Mouse (Mus musculus) hindbrain, embryonic 14.5 days (tissue): Measurements from ENCODE around the gene Itpkb. TPM values are rescaled to one million over a fixed set of nuclear protein-coding genes. Genes with fewer than 3 reads are reported as not detected.

ENCODE experiments used
- ATAC-seq: fragments of 200-750 bp; cut with Nextera tagmentation; 2 replicates; pipeline ENCODE4 v1.8.0; 2017; ENCODE audit warnings: moderate number of reproducible peaks, mild to moderate bottlenecking, moderate TSS enrichment, moderate library complexity; ENCODE audit not compliant: low FRiP score
- DNase-seq: peaks from one replicate; pipeline ENCODE4 v3.0.0-alpha.2; 2015; ENCODE audit warnings: low spot score
- H3K27ac ChIP-seq: fragments of 300-500 bp; sonication (generic); 2 replicates; pipeline ENCODE4 v1.5.1; 2014; ENCODE audit warnings: mild to moderate bottlenecking, moderate library complexity
- H3K27me3 ChIP-seq: fragments of 300-500 bp; sonication (generic); 2 replicates; pipeline ENCODE4 v1.6.1; 2014; ENCODE audit warnings: mild to moderate bottlenecking, low read length, mixed read lengths; ENCODE audit not compliant: control insufficient read depth, insufficient read depth
- H3K36me3 ChIP-seq: fragments of 300-500 bp; sonication (generic); replicated peaks from 2 replicates; pipeline ENCODE4 v1.6.1; 2014; ENCODE audit not compliant: control insufficient read depth, insufficient read depth
- H3K4me1 ChIP-seq: fragments of 300-500 bp; sonication (generic); replicated peaks from 2 replicates; pipeline ENCODE4 v1.6.1; 2014; ENCODE audit warnings: antibody characterized with exemption, low read length, mixed read lengths; ENCODE audit not compliant: control insufficient read depth, insufficient read depth
- H3K4me2 ChIP-seq: fragments of 300-500 bp; sonication (generic); replicated peaks from 2 replicates; pipeline ENCODE4 v1.6.1; 2014; ENCODE audit warnings: mild to moderate bottlenecking, moderate library complexity
- H3K4me3 ChIP-seq: fragments of 300-500 bp; sonication (generic); replicated peaks from 2 replicates; pipeline ENCODE4 v1.5.1; 2014; ENCODE audit warnings: mild to moderate bottlenecking, low read length
- H3K9ac ChIP-seq: fragments of 300-500 bp; sonication (generic); 2 replicates; pipeline ENCODE4 v1.6.1; 2014
- H3K9me3 ChIP-seq: fragments of 300-500 bp; sonication (generic); 2 replicates; pipeline ENCODE4 v1.6.1; 2016; ENCODE audit warnings: low read length; ENCODE audit not compliant: control insufficient read depth
- whole genome bisulfite sequencing: fragments of 180-500 bp; shearing (Covaris S2); extraction: QIAGEN DNeasy Blood & Tissue Kit; methylation state at CpG from one replicate; pipeline ENCODE4 v1.1.7; 2014; 5-methylcytosine and 5-hydroxymethylcytosine counted together
- polyA plus RNA-seq: library from polyadenylated mRNA; unstranded; fragments of >200 nt; fragmentation: Nextera tagmentation; extraction: Ambion mirVana; gene quantifications from 2 replicates; pipeline ENCODE4 v1.2.1, GENCODE M21; 2014

The Itpkb gene
- polyA plus RNA-seq, 1 experiment from 2014 or later: 3.0 TPM

DNA sequence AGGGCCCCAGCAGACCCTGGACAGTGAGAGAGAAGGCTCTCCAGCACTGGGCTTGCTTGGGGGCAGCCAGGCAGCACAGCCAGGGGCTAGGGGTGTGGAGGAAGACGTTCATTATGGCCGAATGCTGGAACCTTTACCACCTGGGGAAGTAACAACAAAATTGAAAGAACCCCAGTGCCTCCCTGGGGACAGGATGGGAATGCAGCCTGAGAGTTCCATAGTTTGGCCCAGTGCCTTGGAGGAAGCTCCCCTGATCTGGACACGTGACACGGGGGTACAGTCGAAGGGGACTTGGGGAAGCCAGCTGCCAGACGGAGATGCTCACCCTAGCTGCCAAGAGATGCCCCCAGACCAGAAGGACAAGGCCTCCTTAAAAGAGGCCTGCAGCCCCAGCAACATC is 3.3 kb downstream of the Itpkb start:
- Histone ChIP-seq H3K9me3 (no peaks in the 10 kb centered on the region), H3K9ac (no peak overlapping the region), H3K27me3 (peaks cover 26% of the 10 kb centered on the region), H3K27ac (no peak overlapping the region), H3K4me1 (peaks cover 28% of the 10 kb centered on the region), H3K36me3 (no peaks in the 10 kb centered on the region), H3K4me2 (peak overlapping the region; percentile 97), H3K4me3 (no peak overlapping the region)
- DNase-seq: no peak
- WGBS: 27% methylated on average over 6 of the region's 6 CpGs
- no peak for ATAC-seq

DNA sequence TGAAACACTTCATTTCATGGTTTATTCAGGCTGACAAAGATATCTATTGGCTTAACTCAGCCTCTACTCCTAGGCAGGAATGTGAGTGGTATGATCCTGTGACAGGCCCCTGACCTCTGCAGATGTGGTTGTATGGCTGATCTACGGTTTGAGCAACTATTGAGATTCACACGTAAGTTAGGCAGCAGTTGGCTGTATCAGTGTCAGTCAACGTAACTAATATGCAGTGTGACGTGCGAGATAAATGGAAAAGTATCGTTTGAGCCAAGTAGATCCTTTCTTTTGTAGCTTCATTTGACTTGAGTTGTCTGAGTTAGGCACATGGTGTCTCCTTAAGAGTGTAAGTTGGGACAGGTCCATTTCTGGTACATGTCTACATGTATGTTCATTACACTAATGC is 4.3 kb downstream of the Itpkb start:
- Histone ChIP-seq H3K4me2 (peak overlapping the region; percentile 97), H3K27me3 (peaks cover 23% of the 10 kb centered on the region), H3K9me3 (no peaks in the 10 kb centered on the region), H3K4me3 (no peak overlapping the region), H3K4me1 (peaks cover 28% of the 10 kb centered on the region), H3K27ac (no peak overlapping the region), H3K9ac (no peak overlapping the region), H3K36me3 (no peaks in the 10 kb centered on the region)
- no peak for DNase-seq
- WGBS: 83% methylated on average over 6 of the region's 6 CpGs
- no peak for ATAC-seq

DNA sequence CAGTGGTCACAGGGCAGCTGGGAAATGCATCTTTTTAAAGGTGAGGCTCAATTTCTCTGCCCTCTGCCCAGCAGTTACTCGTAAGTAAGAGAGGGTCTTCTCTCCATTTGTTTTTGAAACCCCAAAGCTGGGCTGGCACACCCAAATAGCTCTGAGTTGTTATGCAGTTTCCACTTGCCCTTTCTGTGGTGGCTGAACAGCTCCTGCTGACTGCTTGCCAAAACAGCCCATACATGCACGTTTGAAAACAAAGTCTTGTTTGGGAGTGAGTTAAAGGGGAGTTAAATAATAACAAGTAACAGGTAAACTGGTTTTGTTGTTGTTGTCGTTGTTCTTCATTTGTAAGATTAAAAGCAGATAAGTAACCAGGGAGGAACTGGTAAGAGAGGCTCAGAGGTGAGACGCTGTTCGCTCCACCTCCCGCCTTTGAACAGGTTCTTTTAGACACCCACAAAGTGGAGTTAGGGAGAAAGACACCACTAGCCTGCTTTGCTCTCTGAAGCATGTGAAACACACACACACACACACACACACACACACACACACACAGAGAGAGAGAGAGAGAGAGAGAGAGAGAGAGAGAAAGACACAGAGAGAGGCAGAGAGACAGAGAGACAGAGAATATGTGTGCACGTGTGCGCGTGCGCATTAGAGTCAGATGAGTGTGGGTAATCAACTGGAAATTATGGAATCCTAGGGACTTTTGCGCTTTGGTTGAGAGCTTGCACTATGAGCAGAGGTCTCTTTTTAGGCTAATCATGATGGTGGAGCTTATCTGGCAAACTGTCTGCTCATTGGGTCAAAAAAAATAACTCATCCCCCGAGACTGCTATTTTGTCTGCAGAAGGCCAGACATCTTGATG is 5.5 kb downstream of the Itpkb start:
- H3K9ac ChIP-seq: no peak overlapping the region
- ATAC-seq (no peak), DNase-seq (no peak)
- 73% methylated on average over 12 of the region's 12 CpGs for WGBS
- H3K4me1 ChIP-seq: peaks cover 26% of the 10 kb centered on the region
- H3K27me3 ChIP-seq: peaks cover 18% of the 10 kb centered on the region; the same call in 1 of the 2 replicates
- H3K36me3 ChIP-seq: no peaks in the 10 kb centered on the region
- no peaks in the 10 kb centered on the region for H3K9me3 ChIP-seq
- H3K4me3 ChIP-seq: no peak overlapping the region
- H3K27ac ChIP-seq: no peak overlapping the region
- peak overlapping the region; percentile 97; the same call in 1 of the 2 replicates for H3K4me2 ChIP-seq

DNA sequence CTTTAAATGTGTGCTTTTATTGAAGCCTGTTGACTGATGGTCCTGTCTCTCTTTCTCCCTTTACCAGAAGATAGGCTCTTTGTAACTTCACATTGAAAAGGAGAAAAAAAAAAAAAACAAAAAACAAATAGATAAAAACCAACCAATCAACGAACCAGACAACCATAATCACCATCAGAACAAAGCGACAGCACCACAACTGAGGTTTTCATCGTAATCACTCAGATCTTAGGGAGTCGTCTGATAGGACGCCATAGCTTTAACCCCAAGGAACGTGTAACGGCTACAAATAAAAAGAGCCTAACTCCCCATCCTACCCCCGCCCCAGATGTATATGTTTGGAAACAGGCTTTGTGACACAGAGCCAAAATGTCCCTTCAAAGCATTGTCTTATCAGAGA is 8.1 kb downstream of the Itpkb start:
- WGBS: 89% methylated on average over 8 of the region's 8 CpGs
- no peak for DNase-seq
- no peaks in the 10 kb centered on the region for H3K9me3 ChIP-seq
- peaks cover 6% of the 10 kb centered on the region; the same call in 1 of the 2 replicates for H3K4me1 ChIP-seq
- no peak overlapping the region for H3K9ac ChIP-seq
- ATAC-seq: no peak
- H3K4me2 ChIP-seq: no peak overlapping the region
- no peak overlapping the region for H3K4me3 ChIP-seq
- H3K27me3 ChIP-seq: peaks cover 17% of the 10 kb centered on the region; the same call in 1 of the 2 replicates
- H3K27ac ChIP-seq: no peak overlapping the region
- no peaks in the 10 kb centered on the region for H3K36me3 ChIP-seq

DNA sequence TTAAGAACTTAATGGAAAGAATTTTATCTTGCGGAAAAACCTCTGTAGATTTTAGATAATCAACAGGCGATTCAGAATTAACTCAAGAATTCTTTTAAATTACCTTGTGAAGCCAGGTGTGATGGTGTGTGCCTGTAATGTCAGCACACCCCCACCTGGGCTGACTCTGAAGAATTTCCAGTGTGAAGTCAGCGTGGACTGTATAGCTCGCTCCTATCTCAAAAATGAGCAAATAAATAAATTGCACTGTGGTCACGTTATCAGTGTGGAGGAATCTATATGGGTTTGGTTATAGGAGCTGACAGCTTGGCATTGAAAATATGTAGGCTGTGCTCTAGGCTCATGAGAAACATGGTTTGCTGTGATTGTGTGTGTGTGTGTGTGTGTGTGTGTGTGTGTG is 8.9 kb downstream of the Itpkb start:
- H3K9ac ChIP-seq: no peak overlapping the region
- H3K9me3 ChIP-seq: no peaks in the 10 kb centered on the region
- H3K4me2 ChIP-seq: no peak overlapping the region
- H3K27ac ChIP-seq: no peak overlapping the region
- no peak for DNase-seq
- peaks cover 10% of the 10 kb centered on the region for H3K4me1 ChIP-seq
- no peak for ATAC-seq
- 0 out of 2 replicates have a peak, but pooled peaks cover 10% of the 10 kb centered on the region for H3K27me3 ChIP-seq
- 92% methylated on average over 5 of the region's 5 CpGs for WGBS
- H3K36me3 ChIP-seq: no peaks in the 10 kb centered on the region
- no peak overlapping the region for H3K4me3 ChIP-seq

DNA sequence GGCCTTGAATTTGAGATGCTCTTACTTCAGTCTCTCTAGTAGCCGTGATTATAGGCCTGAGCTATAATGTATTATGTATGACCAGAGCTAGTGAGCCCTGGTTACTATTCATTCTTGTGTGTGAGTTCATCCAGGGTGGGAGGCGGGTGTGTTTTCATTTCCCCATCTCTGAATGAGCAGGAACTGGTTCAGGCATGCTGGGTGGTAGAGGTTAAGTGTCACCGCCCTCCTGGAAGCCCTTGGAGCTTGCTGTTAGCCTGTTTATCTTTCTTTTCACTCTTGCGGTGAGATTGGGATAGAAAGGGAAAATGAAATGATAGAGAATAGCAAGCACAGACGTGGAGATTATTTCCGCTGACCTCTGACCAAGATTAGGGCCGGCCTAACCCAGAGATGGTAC is 12.7 kb downstream of the Itpkb start:
- Histone ChIP-seq H3K9me3 (no peaks in the 10 kb centered on the region), H3K27ac (no peak overlapping the region)
- WGBS: 74% methylated on average over 7 of the region's 7 CpGs

DNA sequence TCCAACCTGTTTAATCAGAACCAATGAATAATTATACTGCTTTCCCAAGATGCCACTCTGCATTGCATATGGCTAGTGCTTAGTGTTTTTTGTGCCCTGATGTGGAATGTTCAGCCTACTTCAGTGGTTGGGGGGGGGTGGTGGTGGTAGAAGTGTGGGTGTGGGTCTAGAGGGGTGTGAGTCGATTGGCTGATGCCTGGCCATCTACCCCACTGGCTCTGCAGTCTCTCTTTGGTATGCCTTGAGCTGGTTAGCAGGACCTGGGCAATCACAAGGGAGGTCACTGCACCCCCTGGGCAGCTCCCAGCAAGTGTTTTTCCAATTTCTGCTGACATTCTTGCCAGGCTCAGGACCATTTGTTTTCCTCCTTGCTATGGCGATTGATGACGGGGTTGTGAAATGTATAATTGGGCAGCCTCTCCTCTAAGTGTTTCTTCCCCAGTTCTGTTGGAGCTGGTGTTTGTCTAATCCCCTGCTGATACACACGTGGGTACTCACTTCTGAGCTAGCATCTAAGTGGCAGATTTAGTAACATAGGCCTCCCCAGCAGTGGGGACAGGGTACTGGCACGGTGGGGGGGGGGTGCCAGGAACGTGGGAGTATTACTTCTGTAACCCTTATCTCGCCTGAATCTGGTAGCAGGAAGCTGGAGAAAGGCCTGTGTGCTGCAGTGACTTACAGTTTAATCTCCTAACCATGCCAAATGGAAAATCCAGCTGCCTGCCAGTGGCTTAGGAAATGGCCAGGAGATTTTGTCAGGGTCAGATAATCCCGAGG is 13.3 kb downstream of the Itpkb start:
- Histone ChIP-seq H3K27ac (no peak overlapping the region), H3K4me1 (peaks cover 9% of the 10 kb centered on the region; the same call in 1 of the 2 replicates), H3K4me3 (no peak overlapping the region), H3K27me3 (no peaks in the 10 kb centered on the region), H3K36me3 (no peaks in the 10 kb centered on the region), H3K4me2 (no peak overlapping the region), H3K9ac (no peak overlapping the region), H3K9me3 (no peaks in the 10 kb centered on the region)
- ATAC-seq (no peak), DNase-seq (no peak)
- WGBS: 53% methylated on average over 8 of the region's 8 CpGs

More for the DNA sequence above, 12.7 kb downstream of the Itpkb start:
- no peaks in the 10 kb centered on the region for H3K27me3 ChIP-seq
- no peak overlapping the region for H3K4me3 ChIP-seq
- peaks cover 9% of the 10 kb centered on the region; the same call in 1 of the 2 replicates for H3K4me1 ChIP-seq
- no peak overlapping the region for H3K4me2 ChIP-seq
- DNase-seq: no peak
- ATAC-seq: no peak
- H3K36me3 ChIP-seq: no peaks in the 10 kb centered on the region
- H3K9ac ChIP-seq: no peak overlapping the region

DNA sequence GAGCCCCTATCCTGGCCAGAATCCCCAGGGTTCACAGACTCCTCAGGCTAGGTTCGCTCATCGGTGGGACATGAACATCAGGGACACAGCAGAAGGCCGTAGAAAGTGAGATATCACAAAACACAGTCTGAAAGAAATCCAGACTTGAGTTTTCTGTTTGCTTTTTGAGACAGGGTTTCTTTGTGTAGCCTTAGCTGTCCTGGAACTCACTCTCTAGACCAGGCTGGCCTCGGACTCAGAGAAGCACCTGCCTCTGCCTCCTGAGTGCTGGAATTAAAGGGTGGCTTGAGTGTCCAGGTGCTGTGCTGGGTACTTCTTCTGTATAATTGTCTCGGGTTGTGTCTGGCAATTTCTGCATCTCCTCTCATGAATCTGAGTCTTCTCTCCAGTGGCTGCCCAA is 14.8 kb downstream of the Itpkb start:
- H3K9me3 ChIP-seq: no peaks in the 10 kb centered on the region
- DNase-seq: no peak
- no peaks in the 10 kb centered on the region for H3K27me3 ChIP-seq
- H3K4me3 ChIP-seq: no peak overlapping the region
- 88% methylated on average over 5 of the region's 5 CpGs for WGBS
- no peaks in the 10 kb centered on the region for H3K36me3 ChIP-seq
- H3K4me2 ChIP-seq: no peak overlapping the region
- no peak overlapping the region for H3K27ac ChIP-seq
- no peak for ATAC-seq
- peaks cover 9% of the 10 kb centered on the region; the same call in 1 of the 2 replicates for H3K4me1 ChIP-seq
- no peak overlapping the region for H3K9ac ChIP-seq

DNA sequence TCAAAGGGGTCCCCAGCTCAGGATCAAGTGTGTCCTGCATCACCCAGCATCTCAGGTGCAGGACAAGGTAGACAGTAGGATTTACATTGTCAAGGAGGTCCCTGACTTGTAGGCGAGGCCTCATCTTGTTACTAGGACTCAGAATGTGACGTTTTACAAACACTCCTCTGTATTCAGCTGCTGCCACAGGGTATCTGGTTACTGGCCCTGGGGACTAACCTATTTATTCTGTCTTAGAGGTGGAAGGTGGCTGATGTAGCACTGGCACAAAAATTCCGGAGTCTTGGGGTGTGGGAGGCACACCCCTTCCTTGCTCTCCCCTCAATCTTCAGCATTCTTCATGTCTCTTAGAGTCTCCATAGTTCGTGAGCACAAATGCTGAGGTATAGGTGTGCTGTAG is 16.8 kb downstream of the Itpkb start:
- Histone ChIP-seq H3K9me3 (no peaks in the 10 kb centered on the region), H3K4me3 (no peak overlapping the region), H3K4me2 (no peak overlapping the region), H3K27me3 (no peaks in the 10 kb centered on the region), H3K4me1 (peaks cover 12% of the 10 kb centered on the region; the same call in 1 of the 2 replicates), H3K27ac (no peak overlapping the region), H3K36me3 (no peaks in the 10 kb centered on the region), H3K9ac (no peak overlapping the region)
- ATAC-seq (no peak), DNase-seq (no peak)
- 73% methylated on average over 4 of the region's 4 CpGs for WGBS
